Mouse (Mus musculus) stomach, embryonic 15.5 days (tissue): ENCODE measurements around the gene Filip1l. TPM values are rescaled to one million over a fixed set of nuclear protein-coding genes. Genes with fewer than 3 reads are reported as not detected.

Experiments used
- ATAC-seq: fragments of 200-750 bp; cut with Nextera tagmentation; 2 replicates; pipeline ENCODE4 v1.8.0; 2017; ENCODE audit warnings: low read depth, moderate number of reproducible peaks, moderate TSS enrichment; ENCODE audit not compliant: insufficient read depth, low FRiP score
- H3K27ac ChIP-seq: fragments of 300-500 bp; sonication (generic); 2 replicates; pipeline ENCODE4 v1.5.1; 2015; ENCODE audit warnings: mild to moderate bottlenecking, inconsistent platforms
- H3K27me3 ChIP-seq: fragments of 300-500 bp; sonication (generic); replicated peaks from 2 replicates; pipeline ENCODE4 v1.6.1; 2015; ENCODE audit warnings: inconsistent platforms
- H3K36me3 ChIP-seq: fragments of 300-500 bp; sonication (generic); 2 replicates; pipeline ENCODE4 v1.6.1; 2015; ENCODE audit warnings: inconsistent platforms
- H3K4me1 ChIP-seq: fragments of 300-500 bp; sonication (generic); 2 replicates; pipeline ENCODE4 v1.6.1; 2015; ENCODE audit warnings: inconsistent platforms
- H3K4me2 ChIP-seq: fragments of 300-500 bp; sonication (generic); 2 replicates; pipeline ENCODE4 v1.6.1; 2015; ENCODE audit warnings: mild to moderate bottlenecking, inconsistent platforms
- H3K4me3 ChIP-seq: fragments of 300-500 bp; sonication (generic); replicated peaks from 2 replicates; pipeline ENCODE4 v1.5.1; 2015; ENCODE audit warnings: inconsistent platforms
- H3K9ac ChIP-seq: fragments of 300-500 bp; sonication (generic); 2 replicates; pipeline ENCODE4 v1.6.1; 2015; ENCODE audit warnings: inconsistent platforms
- H3K9me3 ChIP-seq: fragments of 300-500 bp; sonication (generic); 2 replicates; pipeline ENCODE4 v1.6.1; 2016; ENCODE audit warnings: inconsistent platforms
- WGBS: fragments of 180-500 bp; shearing (Covaris S2); methylation state at CpG from one replicate; pipeline ENCODE4 v1.1.7; 2015; 5-methylcytosine and 5-hydroxymethylcytosine counted together
- polyA plus RNA-seq: library from polyadenylated mRNA; unstranded; fragments of >200 nt; fragmentation: Nextera tagmentation; extraction: Ambion mirVana; gene quantifications from 2 replicates; pipeline ENCODE4 v1.2.1, GENCODE M21; 2015

The Filip1l gene
- polyA plus RNA-seq, 1 experiment from 2014 or later: 42.1 TPM

GRCm38 (mm10) chr16:57423001-57423800, 70.3 kb downstream of the Filip1l start:
- Histone ChIP-seq H3K4me2 (no peak overlapping the region), H3K27me3 (no peaks in the 10 kb centered on the region), H3K36me3 (no peaks in the 10 kb centered on the region), H3K4me3 (no peak overlapping the region), H3K27ac (no peak overlapping the region), H3K9ac (no peak overlapping the region), H3K4me1 (peaks cover 17% of the 10 kb centered on the region), H3K9me3 (no peaks in the 10 kb centered on the region)
- no peak for ATAC-seq
- 39% methylated on average over 6 of the region's 6 CpGs for WGBS

GRCm38 (mm10) chr16:57426680-57427079, 73.8 kb downstream of the Filip1l start:
- no peak overlapping the region for H3K4me2 ChIP-seq
- no peak for ATAC-seq
- peaks cover 11% of the 10 kb centered on the region for H3K4me1 ChIP-seq
- H3K27ac ChIP-seq: no peak overlapping the region
- H3K4me3 ChIP-seq: no peak overlapping the region
- 34% methylated on average over 10 of the region's 10 CpGs for WGBS
- H3K9ac ChIP-seq: no peak overlapping the region
- H3K9me3 ChIP-seq: no peaks in the 10 kb centered on the region
- no peaks in the 10 kb centered on the region for H3K36me3 ChIP-seq
- no peaks in the 10 kb centered on the region for H3K27me3 ChIP-seq

GRCm38 (mm10) chr16:57427516-57428285, 74.8 kb downstream of the Filip1l start:
- H3K9ac ChIP-seq: no peak overlapping the region
- WGBS: 58% methylated on average over 7 of the region's 7 CpGs
- H3K9me3 ChIP-seq: no peaks in the 10 kb centered on the region
- H3K4me3 ChIP-seq: no peak overlapping the region
- no peaks in the 10 kb centered on the region for H3K27me3 ChIP-seq
- H3K27ac ChIP-seq: peak overlapping the region; percentile 28; the same call in 1 of the 2 replicates
- H3K4me1 ChIP-seq: peaks cover 4% of the 10 kb centered on the region
- no peaks in the 10 kb centered on the region for H3K36me3 ChIP-seq
- ATAC-seq: peak; percentile 54; the same call in 1 of the 2 replicates
- H3K4me2 ChIP-seq: no peak overlapping the region

DNA sequence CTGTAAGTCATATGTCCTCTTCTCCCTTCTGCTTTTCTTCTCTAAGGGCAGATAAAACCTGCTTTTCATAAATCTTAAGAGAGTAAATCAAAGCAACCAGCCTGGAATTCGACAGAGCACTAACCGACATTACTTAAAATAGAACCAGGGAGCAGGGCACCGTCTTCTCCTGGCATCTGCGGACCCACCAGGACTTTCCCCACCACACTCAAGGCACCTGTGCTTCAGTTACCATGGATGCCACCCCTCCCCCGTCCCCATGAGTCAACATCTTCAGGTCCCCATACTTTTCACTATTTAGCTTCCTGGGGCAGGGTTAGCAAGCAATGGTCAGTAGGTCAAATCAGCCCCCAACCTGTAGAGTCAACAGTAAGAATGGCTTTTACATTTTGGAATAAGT, 76.1 kb downstream of the Filip1l start:
- H3K9me3 ChIP-seq: no peaks in the 10 kb centered on the region
- H3K27me3 ChIP-seq: no peaks in the 10 kb centered on the region
- peaks cover 4% of the 10 kb centered on the region for H3K4me1 ChIP-seq
- H3K4me3 ChIP-seq: no peak overlapping the region
- 55% methylated on average over 5 of the region's 5 CpGs for WGBS
- no peak overlapping the region for H3K9ac ChIP-seq
- H3K27ac ChIP-seq: no peak overlapping the region
- H3K36me3 ChIP-seq: no peaks in the 10 kb centered on the region
- no peak for ATAC-seq
- H3K4me2 ChIP-seq: no peak overlapping the region

GRCm38 (mm10) chr16:57431294-57431693, 78.4 kb downstream of the Filip1l start:
- H3K9ac ChIP-seq: no peak overlapping the region
- no peaks in the 10 kb centered on the region for H3K27me3 ChIP-seq
- no peak overlapping the region for H3K27ac ChIP-seq
- no peak overlapping the region for H3K4me3 ChIP-seq
- ATAC-seq: no peak
- no peaks in the 10 kb centered on the region for H3K9me3 ChIP-seq
- H3K36me3 ChIP-seq: no peaks in the 10 kb centered on the region
- no peak overlapping the region for H3K4me2 ChIP-seq
- 80% methylated on average over 3 of the region's 3 CpGs for WGBS
- H3K4me1 ChIP-seq: peaks cover 4% of the 10 kb centered on the region

GRCm38 (mm10) chr16:57433173-57433572, 80.3 kb downstream of the Filip1l start:
- Histone ChIP-seq H3K9ac (no peak overlapping the region), H3K36me3 (no peaks in the 10 kb centered on the region), H3K4me3 (no peak overlapping the region), H3K4me2 (no peak overlapping the region), H3K9me3 (no peaks in the 10 kb centered on the region), H3K4me1 (no peaks in the 10 kb centered on the region), H3K27me3 (no peaks in the 10 kb centered on the region), H3K27ac (no peak overlapping the region)
- ATAC-seq: no peak
- 59% methylated on average over 4 of the region's 4 CpGs for WGBS

DNA sequence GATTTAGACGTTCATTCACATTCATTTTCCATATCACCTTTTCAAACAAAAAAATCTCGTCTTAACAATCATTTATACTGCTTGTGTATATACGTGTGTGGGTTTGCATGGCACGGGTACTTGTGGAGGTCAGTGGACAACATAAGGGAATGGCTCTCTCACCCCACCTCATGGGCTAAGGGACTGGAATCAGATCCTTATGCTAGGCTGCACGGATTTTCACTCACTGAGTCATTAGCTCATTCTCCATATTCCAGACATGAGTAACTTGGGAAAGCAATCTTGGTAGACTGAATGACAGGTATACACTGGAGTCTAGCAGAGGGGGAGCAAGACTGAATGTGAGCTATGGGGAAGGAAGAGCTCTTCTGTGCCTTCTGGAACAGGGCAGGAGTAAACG, 80.8 kb downstream of the Filip1l start:
- no peak overlapping the region for H3K9ac ChIP-seq
- 69% methylated on average over 6 of the region's 6 CpGs for WGBS

DNA sequence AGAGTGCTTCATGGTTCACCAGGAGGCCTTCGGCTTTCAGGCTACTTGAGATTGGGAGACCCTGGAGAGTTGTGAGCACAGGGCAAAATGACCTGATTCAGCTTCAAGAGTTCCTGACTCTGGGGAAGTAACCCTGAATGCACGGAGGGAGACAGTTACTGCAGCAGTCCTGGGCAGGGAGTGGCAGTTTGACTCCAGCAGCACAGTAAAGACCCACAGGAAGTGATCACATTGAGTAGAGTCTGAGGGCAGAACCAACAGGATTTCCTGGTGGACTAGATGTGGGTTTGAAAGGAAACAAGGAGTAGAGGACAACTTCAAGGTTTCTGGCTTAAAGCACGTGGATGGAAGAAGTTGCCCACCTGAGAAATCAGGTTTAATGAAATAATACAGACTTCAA, 81.7 kb downstream of the Filip1l start:
- no peak for ATAC-seq
- no peak overlapping the region for H3K4me3 ChIP-seq
- no peaks in the 10 kb centered on the region for H3K27me3 ChIP-seq
- H3K9ac ChIP-seq: no peak overlapping the region
- H3K4me1 ChIP-seq: no peaks in the 10 kb centered on the region
- H3K4me2 ChIP-seq: no peak overlapping the region
- WGBS: 70% methylated on average over 3 of the region's 3 CpGs
- H3K9me3 ChIP-seq: no peaks in the 10 kb centered on the region
- H3K27ac ChIP-seq: no peak overlapping the region
- no peaks in the 10 kb centered on the region for H3K36me3 ChIP-seq

More for the DNA sequence above, 80.8 kb downstream of the Filip1l start:
- H3K9me3 ChIP-seq: no peaks in the 10 kb centered on the region
- H3K27ac ChIP-seq: no peak overlapping the region
- H3K36me3 ChIP-seq: no peaks in the 10 kb centered on the region
- ATAC-seq: no peak
- no peak overlapping the region for H3K4me2 ChIP-seq
- H3K4me3 ChIP-seq: no peak overlapping the region
- no peaks in the 10 kb centered on the region for H3K4me1 ChIP-seq
- H3K27me3 ChIP-seq: no peaks in the 10 kb centered on the region

DNA sequence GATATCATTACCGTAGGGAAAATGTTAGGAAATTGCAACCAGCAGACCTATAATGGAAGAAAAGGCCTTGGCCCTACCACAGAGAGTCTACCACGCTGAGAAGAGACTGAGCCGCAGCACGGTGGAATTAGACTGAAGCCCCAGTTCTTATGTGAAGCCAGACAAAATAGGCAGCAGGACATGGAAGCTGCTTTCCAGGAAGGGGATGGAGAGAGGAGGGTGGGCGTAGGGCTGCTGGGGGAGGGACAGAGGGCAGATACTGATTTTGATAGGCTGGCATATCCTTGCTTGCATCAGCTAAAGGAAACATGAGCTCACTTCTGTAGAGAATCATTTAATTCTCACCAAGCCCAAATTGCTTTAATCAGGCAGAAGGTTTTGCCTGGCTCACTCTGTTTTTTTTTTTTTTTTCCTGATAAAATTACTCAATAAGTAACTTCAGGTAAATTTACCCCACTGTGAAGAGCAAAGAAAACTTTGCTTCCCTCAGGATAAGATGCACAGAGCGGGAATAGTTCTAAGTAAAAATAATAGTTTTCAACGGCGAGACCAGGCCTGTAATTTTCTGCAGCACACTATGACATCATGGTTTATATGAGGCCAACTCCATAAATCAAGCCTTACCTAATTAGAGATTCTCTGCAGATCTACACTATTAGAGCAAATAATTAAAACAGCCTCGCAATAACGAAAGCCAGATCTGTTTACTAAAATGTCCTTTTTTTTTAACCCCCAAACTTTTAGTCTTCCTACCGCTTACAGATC, 84.8 kb downstream of the Filip1l start:
- H3K27ac ChIP-seq: peak overlapping the region; percentile 41; the same call in 1 of the 2 replicates

GRCm38 (mm10) chr16:57438288-57438685, 85.4 kb downstream of the Filip1l start:
- no peaks in the 10 kb centered on the region for H3K9me3 ChIP-seq
- no peaks in the 10 kb centered on the region for H3K4me1 ChIP-seq
- peak overlapping the region; percentile 38; the same call in 1 of the 2 replicates for H3K27ac ChIP-seq
- no peaks in the 10 kb centered on the region for H3K27me3 ChIP-seq
- 49% methylated on average over 5 of the region's 5 CpGs for WGBS
- no peak for ATAC-seq
- H3K36me3 ChIP-seq: no peaks in the 10 kb centered on the region
- H3K4me2 ChIP-seq: no peak overlapping the region
- H3K9ac ChIP-seq: no peak overlapping the region
- no peak overlapping the region for H3K4me3 ChIP-seq

More for the DNA sequence above, 84.8 kb downstream of the Filip1l start:
- 55% methylated on average over 11 of the region's 11 CpGs for WGBS
- Histone ChIP-seq H3K27me3 (no peaks in the 10 kb centered on the region), H3K9me3 (no peaks in the 10 kb centered on the region), H3K36me3 (no peaks in the 10 kb centered on the region), H3K4me2 (no peak overlapping the region), H3K4me1 (no peaks in the 10 kb centered on the region), H3K9ac (no peak overlapping the region), H3K4me3 (no peak overlapping the region)
- no peak for ATAC-seq

DNA sequence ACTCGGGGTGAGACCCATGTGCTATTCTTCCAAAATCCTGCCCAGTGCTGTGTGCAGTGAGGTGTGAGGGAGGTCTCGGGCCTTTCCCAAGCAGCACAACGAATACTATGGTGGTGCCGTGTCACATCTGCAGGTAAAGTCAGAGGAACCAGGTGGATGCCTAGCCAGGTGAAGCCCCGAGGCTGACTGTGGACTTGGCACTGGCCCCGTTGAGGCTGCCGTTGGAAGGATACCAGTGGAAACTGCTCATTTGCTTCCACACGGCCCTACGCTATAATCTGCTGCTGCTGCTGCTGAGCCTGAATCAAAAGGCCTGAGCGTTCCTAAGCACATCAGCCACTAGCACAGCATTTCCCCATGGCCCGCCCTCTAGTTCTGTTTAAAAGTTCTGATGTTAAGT, 86.3 kb downstream of the Filip1l start:
- no peak for ATAC-seq
- Histone ChIP-seq H3K27ac (peak overlapping the region; percentile 38; the same call in 1 of the 2 replicates), H3K4me3 (no peak overlapping the region)

More for the DNA sequence above, 86.3 kb downstream of the Filip1l start:
- H3K4me1 ChIP-seq: no peaks in the 10 kb centered on the region
- H3K9ac ChIP-seq: no peak overlapping the region
- no peak overlapping the region for H3K4me2 ChIP-seq
- no peaks in the 10 kb centered on the region for H3K9me3 ChIP-seq
- WGBS: 76% methylated on average over 11 of the region's 11 CpGs
- no peaks in the 10 kb centered on the region for H3K27me3 ChIP-seq
- no peaks in the 10 kb centered on the region for H3K36me3 ChIP-seq
